Mouse (Mus musculus) lung, adult 2 months (tissue): Measurements from ENCODE around the gene Pcmt1.

Source experiments
- CTCF ChIP-seq: fragments of 200-500 bp; IDR thresholded peaks from 2 replicates; pipeline ENCODE4 v1.5.1; 2011; ENCODE audit warnings: mild to moderate bottlenecking, low read length, control low read depth; ENCODE audit not compliant: insufficient read depth
- POLR2A ChIP-seq: fragments of 200-500 bp; IDR thresholded peaks from 2 replicates; pipeline ENCODE4 v1.6.1; 2011; ENCODE audit warnings: low read depth, mild to moderate bottlenecking, control low read depth, low read length, borderline replicate concordance; ENCODE audit errors: extremely low read depth

GRCm38 (mm10) chr10:7664889-7665288 is 16.0 kb downstream of the Pcmt1 start:
- TF ChIP-seq CTCF: no peak
- TF ChIP-seq POLR2A: no peak
